Mouse (Mus musculus) G1E (cell line): ENCODE data around the gene Trank1.

ENCODE experiments used
- CTCF ChIP-seq: IDR thresholded peaks from 2 replicates; pipeline ENCODE4 v1.5.1; 2012; ENCODE audit warnings: low read depth, low read length, inconsistent platforms, mixed read lengths
- GATA1 ChIP-seq: IDR thresholded peaks from 2 replicates; pipeline ENCODE4 v1.6.1; 2012; ENCODE audit warnings: borderline replicate concordance, low read length, inconsistent platforms, mixed read lengths

GRCm38 (mm10) chr9:111429363-111429750 is 117.8 kb downstream of the Trank1 start:
- TF ChIP-seq CTCF = no peak
- TF ChIP-seq GATA1 = no peak
